Mouse (Mus musculus): ENCODE measurements at regions not wholly inside any gene's neighbourhood (a gene's known extent, or its start where the extent isn't known, plus 50 kb on each side); places are given as distances from the start of the nearest gene placed in this dataset.

DNA sequence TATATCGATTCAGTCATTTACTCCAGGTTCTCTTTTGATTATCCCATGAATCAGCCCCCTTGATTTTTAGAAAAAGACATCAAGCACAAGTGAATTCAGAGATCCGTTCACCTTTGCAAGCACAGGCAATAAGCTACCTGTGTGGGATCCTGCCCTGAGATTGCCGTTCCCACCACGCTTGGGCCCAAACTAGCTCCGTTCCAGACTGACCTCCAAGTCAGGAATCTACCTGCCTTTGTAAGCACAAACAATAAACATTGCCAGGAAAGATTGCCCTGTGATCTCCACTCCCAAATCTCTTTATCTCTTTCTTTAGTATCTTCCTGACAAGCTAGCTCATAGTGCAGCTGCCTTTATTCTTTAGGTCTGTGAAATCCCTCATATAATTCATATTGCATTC is 164.6 kb downstream of the Spata18 start:
- Histone ChIP-seq H3K36me3 (ENCODE audit: control insufficient read depth, insufficient read depth, low read length) (no peaks in the 10 kb centered on the region), H3K27ac (ENCODE audit: low read length) (no peak overlapping the region), H3K4me1 (ENCODE audit: control insufficient read depth, insufficient read depth, low read length) (no peaks in the 10 kb centered on the region), H3K9ac (ENCODE audit: low read length) (no peak overlapping the region), H3K27me3 (ENCODE audit: control insufficient read depth, insufficient read depth, low read length) (no peaks in the 10 kb centered on the region), H3K4me3 (replicated peaks; ENCODE audit: low read length) (no peak overlapping the region), H3K4me2 (ENCODE audit: low read depth, low read length) (no peak overlapping the region), H3K9me3 (replicated peaks; ENCODE audit: control insufficient read depth, low read length) (no peaks in the 10 kb centered on the region)
- ATAC-seq (ENCODE audit: insufficient read depth, low FRiP score): no peak
- 94% methylated on average over 5 of the region's 5 CpGs for WGBS

DNA sequence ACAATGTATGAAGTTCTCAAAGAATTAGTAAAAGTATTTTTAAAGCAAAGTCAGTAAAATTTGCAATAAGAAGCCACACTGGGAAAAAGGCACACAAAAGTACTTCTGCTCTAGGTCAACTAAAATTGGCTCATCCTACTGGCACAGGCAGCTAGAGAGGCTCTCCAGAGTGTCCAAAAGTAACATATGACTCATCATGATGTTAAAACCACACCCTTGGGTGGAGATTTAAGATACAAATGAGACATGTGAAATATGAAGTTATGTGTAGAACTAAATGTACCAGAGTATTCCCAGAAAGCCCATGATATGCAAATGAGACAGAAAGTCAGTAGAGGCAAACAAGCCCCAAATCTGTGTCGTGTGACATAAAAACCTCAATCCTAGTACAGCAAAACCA is 166.0 kb downstream of the Spata18 start:
- no peak for ATAC-seq (ENCODE audit: insufficient read depth, low FRiP score)
- no peaks in the 10 kb centered on the region for H3K27me3 ChIP-seq (ENCODE audit: control insufficient read depth, insufficient read depth, low read length)
- H3K4me2 ChIP-seq (ENCODE audit: low read depth, low read length): no peak overlapping the region
- H3K27ac ChIP-seq (ENCODE audit: low read length): no peak overlapping the region
- no peak overlapping the region for H3K4me3 ChIP-seq (replicated peaks; ENCODE audit: low read length)
- H3K36me3 ChIP-seq (ENCODE audit: control insufficient read depth, insufficient read depth, low read length): no peaks in the 10 kb centered on the region
- H3K9me3 ChIP-seq (replicated peaks; ENCODE audit: control insufficient read depth, low read length): no peaks in the 10 kb centered on the region
- 85% methylated on average over 1 of the region's 1 CpGs for WGBS
- H3K4me1 ChIP-seq (ENCODE audit: control insufficient read depth, insufficient read depth, low read length): no peaks in the 10 kb centered on the region
- no peak overlapping the region for H3K9ac ChIP-seq (ENCODE audit: low read length)

DNA sequence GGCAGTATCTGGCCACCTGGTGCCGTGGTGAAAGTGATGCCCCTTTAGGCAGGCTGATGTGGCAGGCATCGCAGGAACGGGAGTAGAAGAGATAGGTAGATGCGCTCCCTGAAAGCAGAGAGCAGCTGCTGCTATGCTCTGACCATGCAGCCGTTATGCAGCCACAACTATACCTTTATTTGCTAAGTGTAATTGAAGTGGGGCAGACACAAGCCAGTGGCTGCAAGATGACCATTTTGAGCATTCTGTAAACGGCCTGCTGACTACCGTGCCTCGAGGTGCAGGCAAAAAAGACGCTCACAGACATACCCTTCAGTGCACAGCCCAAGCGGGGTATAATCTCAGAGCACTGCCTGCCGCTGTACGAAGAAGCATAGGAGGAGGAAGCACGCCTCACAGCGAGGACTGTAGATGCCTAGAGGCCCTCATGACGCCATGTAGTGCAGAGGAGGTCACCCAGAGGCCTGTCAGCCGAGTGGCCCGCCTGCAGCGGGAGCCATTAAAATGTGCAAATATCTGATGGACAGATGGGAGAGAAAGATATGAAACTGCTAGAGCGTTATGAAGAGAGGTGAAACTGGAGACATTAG is 170.9 kb downstream of the Spata18 start:
- no peaks in the 10 kb centered on the region for H3K9me3 ChIP-seq (replicated peaks; ENCODE audit: control insufficient read depth, low read length)
- no peak for ATAC-seq (ENCODE audit: insufficient read depth, low FRiP score)
- no peak overlapping the region for H3K4me2 ChIP-seq (ENCODE audit: low read depth, low read length)
- no peak overlapping the region for H3K9ac ChIP-seq (ENCODE audit: low read length)
- no peak overlapping the region for H3K4me3 ChIP-seq (replicated peaks; ENCODE audit: low read length)
- WGBS: 70% methylated on average over 19 of the region's 19 CpGs
- H3K4me1 ChIP-seq (ENCODE audit: control insufficient read depth, insufficient read depth, low read length): no peaks in the 10 kb centered on the region
- H3K27ac ChIP-seq (ENCODE audit: low read length): no peak overlapping the region
- no peaks in the 10 kb centered on the region for H3K36me3 ChIP-seq (ENCODE audit: control insufficient read depth, insufficient read depth, low read length)
- no peaks in the 10 kb centered on the region for H3K27me3 ChIP-seq (ENCODE audit: control insufficient read depth, insufficient read depth, low read length)

DNA sequence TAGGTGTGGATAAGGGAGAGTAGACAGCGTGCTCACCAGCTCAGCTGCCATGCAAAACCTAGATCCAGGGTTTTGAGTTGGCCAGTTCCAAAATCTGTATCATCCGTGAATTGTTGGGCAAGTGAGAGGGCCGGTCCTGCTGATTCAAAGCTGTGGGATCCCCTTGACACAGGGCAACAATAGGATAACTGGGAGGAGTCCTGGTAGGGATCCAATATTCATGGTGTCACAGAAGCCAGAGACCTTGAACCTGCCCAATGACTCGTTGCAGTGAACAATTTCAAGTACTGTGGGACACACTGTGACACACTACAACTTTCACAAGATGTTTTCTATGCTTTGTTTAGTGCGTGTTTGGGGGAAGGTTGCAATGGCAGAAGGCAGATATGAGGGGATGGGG is 172.2 kb downstream of the Spata18 start:
- 89% methylated on average over 5 of the region's 5 CpGs for WGBS
- Histone ChIP-seq H3K9me3 (replicated peaks; ENCODE audit: control insufficient read depth, low read length) (no peaks in the 10 kb centered on the region), H3K4me1 (ENCODE audit: control insufficient read depth, insufficient read depth, low read length) (no peaks in the 10 kb centered on the region), H3K9ac (ENCODE audit: low read length) (no peak overlapping the region), H3K4me3 (replicated peaks; ENCODE audit: low read length) (no peak overlapping the region), H3K4me2 (ENCODE audit: low read depth, low read length) (no peak overlapping the region), H3K27me3 (ENCODE audit: control insufficient read depth, insufficient read depth, low read length) (no peaks in the 10 kb centered on the region), H3K27ac (ENCODE audit: low read length) (no peak overlapping the region), H3K36me3 (ENCODE audit: control insufficient read depth, insufficient read depth, low read length) (no peaks in the 10 kb centered on the region)
- ATAC-seq (ENCODE audit: insufficient read depth, low FRiP score): no peak

DNA sequence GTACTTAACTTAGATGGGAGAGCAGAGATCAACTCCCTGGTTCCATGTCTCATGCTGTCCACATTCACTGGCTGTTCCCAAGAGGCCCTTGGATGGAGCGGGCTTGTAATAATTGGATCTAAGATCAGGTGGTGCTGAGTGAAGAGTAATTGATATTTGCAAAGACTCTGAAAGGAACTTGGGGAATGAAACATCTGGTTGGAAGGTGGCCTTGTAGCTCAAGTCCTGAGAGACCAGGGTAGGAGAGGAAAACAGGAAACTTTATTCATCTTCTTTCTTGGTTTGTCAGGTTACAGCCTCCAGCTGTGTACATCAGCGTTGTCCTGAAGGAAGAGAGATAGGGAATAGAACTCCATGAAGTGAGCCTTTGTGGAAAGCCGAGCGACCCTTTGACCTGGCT is 175.8 kb downstream of the Spata18 start:
- Histone ChIP-seq H3K36me3 (ENCODE audit: control insufficient read depth, insufficient read depth, low read length) (no peaks in the 10 kb centered on the region), H3K9me3 (replicated peaks; ENCODE audit: control insufficient read depth, low read length) (no peaks in the 10 kb centered on the region), H3K4me2 (ENCODE audit: low read depth, low read length) (no peak overlapping the region), H3K27me3 (ENCODE audit: control insufficient read depth, insufficient read depth, low read length) (no peaks in the 10 kb centered on the region), H3K4me1 (ENCODE audit: control insufficient read depth, insufficient read depth, low read length) (no peaks in the 10 kb centered on the region), H3K9ac (ENCODE audit: low read length) (no peak overlapping the region), H3K27ac (ENCODE audit: low read length) (no peak overlapping the region), H3K4me3 (replicated peaks; ENCODE audit: low read length) (no peak overlapping the region)
- no peak for ATAC-seq (ENCODE audit: insufficient read depth, low FRiP score)
- WGBS: 80% methylated on average over 4 of the region's 4 CpGs

DNA sequence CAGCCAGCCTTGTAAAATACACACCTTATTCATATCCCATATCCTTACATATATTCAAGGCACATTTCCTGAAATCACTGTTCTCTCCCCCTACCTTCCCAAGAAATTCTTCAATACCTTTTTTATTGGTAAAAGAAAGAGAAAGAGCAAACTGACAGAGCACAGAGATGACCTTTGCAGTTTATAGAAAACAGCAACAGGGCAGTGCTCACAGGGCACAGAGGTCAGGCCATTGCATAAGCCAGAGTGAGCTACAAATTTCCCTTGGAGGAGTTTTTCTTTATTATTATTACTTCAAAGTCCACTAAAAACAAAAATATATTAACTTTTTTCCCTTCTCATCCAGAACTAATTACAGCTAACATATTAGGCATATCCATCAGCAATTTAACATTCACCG is 182.5 kb downstream of the Spata18 start:
- no peaks in the 10 kb centered on the region for H3K9me3 ChIP-seq (replicated peaks; ENCODE audit: control insufficient read depth, low read length)
- 79% methylated on average over 1 of the region's 1 CpGs for WGBS
- no peak overlapping the region for H3K4me3 ChIP-seq (replicated peaks; ENCODE audit: low read length)
- H3K36me3 ChIP-seq (ENCODE audit: control insufficient read depth, insufficient read depth, low read length): no peaks in the 10 kb centered on the region
- no peaks in the 10 kb centered on the region for H3K4me1 ChIP-seq (ENCODE audit: control insufficient read depth, insufficient read depth, low read length)
- H3K27me3 ChIP-seq (ENCODE audit: control insufficient read depth, insufficient read depth, low read length): no peaks in the 10 kb centered on the region
- no peak overlapping the region for H3K4me2 ChIP-seq (ENCODE audit: low read depth, low read length)
- no peak overlapping the region for H3K9ac ChIP-seq (ENCODE audit: low read length)
- ATAC-seq (ENCODE audit: insufficient read depth, low FRiP score): no peak
- H3K27ac ChIP-seq (ENCODE audit: low read length): no peak overlapping the region

DNA sequence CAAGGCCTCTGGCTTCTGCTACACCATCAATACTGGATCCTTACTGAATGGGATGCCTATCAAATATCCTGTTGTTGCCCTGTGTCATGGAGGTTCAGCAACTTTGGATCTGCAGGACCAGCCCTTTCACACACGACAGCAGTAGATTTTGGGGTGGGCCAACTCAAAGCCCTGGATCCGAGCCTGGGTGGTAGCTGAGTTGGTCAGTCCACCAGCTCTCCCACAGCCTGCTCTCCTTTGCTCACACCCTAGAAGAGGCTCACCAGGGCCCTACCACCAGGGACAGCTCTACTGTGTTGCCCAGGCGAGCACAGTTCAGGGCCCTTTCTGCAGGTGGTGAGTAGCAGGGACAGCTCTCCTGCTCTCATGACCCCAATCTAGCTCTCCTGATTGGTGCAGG is 192.6 kb downstream of the Spata18 start:
- Histone ChIP-seq H3K4me1 (ENCODE audit: control insufficient read depth, insufficient read depth, low read length) (no peaks in the 10 kb centered on the region), H3K9me3 (replicated peaks; ENCODE audit: control insufficient read depth, low read length) (no peaks in the 10 kb centered on the region), H3K4me2 (ENCODE audit: low read depth, low read length) (no peak overlapping the region), H3K27me3 (ENCODE audit: control insufficient read depth, insufficient read depth, low read length) (no peaks in the 10 kb centered on the region), H3K4me3 (replicated peaks; ENCODE audit: low read length) (no peak overlapping the region), H3K9ac (ENCODE audit: low read length) (no peak overlapping the region), H3K36me3 (ENCODE audit: control insufficient read depth, insufficient read depth, low read length) (no peaks in the 10 kb centered on the region), H3K27ac (ENCODE audit: low read length) (no peak overlapping the region)
- WGBS: 83% methylated on average over 3 of the region's 3 CpGs
- no peak; the same call in 1 of the 2 replicates for ATAC-seq (ENCODE audit: insufficient read depth, low FRiP score)

DNA sequence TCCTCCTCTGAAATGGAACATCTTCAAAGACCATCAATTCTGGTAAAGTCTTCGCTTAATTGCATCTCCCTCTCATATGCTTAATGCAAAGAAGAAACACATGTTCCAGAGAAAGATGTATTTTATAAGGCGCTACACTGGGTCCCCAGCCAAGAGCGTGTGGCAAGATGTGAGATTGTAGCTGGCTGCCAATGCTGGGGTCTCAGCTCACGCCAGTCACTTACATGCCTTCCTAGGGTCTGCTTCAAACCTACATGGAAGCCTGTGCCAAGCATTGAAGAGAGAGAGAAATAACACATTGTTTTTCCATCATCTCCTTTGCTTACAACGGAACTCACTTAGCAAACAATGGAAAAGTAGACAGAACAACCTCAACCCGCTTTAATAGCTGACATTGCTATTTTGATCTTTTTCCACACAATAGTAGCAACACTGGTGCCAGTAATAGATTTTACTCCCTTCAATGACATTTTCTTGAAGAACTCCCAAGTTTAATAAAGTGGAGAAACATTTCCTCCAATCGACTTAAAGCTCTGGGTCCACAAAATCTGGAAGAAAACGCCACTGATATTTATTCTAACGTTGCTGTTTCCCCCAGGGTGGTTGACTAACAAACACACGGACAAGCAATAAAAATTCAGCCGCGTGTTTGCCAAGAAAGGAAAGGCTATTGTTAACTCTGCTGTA is 195.1 kb downstream of the Spata18 start:
- ATAC-seq (ENCODE audit: insufficient read depth, low FRiP score): no peak
- Histone ChIP-seq H3K4me1 (ENCODE audit: control insufficient read depth, insufficient read depth, low read length) (no peaks in the 10 kb centered on the region), H3K9me3 (replicated peaks; ENCODE audit: control insufficient read depth, low read length) (no peaks in the 10 kb centered on the region), H3K36me3 (ENCODE audit: control insufficient read depth, insufficient read depth, low read length) (no peaks in the 10 kb centered on the region), H3K27ac (ENCODE audit: low read length) (peak overlapping the region; percentile 31), H3K4me2 (ENCODE audit: low read depth, low read length) (no peak overlapping the region), H3K4me3 (replicated peaks; ENCODE audit: low read length) (no peak overlapping the region), H3K27me3 (ENCODE audit: control insufficient read depth, insufficient read depth, low read length) (no peaks in the 10 kb centered on the region), H3K9ac (ENCODE audit: low read length) (no peak overlapping the region)
- 57% methylated on average over 12 of the region's 12 CpGs for whole genome bisulfite sequencing

DNA sequence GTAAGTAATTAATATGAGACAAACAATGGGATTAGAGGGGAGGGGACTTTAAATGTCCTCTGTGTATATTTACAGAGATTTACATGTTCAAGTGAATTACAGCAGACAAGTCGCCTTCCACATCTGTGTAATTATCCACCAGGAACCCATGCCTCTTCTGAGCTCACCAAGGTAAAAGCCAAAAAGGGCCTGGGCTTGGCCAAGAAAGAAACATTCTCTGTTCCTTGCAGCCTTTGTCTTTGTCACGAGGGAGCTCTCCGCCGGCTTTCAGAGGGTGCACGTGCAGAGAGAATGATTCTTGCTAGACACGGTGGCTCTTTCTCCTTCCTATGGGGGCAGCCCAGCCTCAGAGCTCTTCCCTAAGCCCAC is 195.6 kb downstream of the Spata18 start:
- no peak overlapping the region for H3K4me2 ChIP-seq (ENCODE audit: low read depth, low read length)

More for the DNA sequence above, 195.6 kb downstream of the Spata18 start:
- H3K9ac ChIP-seq (ENCODE audit: low read length): no peak overlapping the region
- 51% methylated on average over 6 of the region's 6 CpGs for WGBS
- no peaks in the 10 kb centered on the region for H3K9me3 ChIP-seq (replicated peaks; ENCODE audit: control insufficient read depth, low read length)
- no peaks in the 10 kb centered on the region for H3K27me3 ChIP-seq (ENCODE audit: control insufficient read depth, insufficient read depth, low read length)
- H3K27ac ChIP-seq (ENCODE audit: low read length): 0 out of 2 replicates have a peak overlapping the region, but pooled peaks have one; percentile 11
- no peaks in the 10 kb centered on the region for H3K36me3 ChIP-seq (ENCODE audit: control insufficient read depth, insufficient read depth, low read length)
- H3K4me1 ChIP-seq (ENCODE audit: control insufficient read depth, insufficient read depth, low read length): no peaks in the 10 kb centered on the region
- no peak overlapping the region for H3K4me3 ChIP-seq (replicated peaks; ENCODE audit: low read length)
- no peak for ATAC-seq (ENCODE audit: insufficient read depth, low FRiP score)
